Mouse (Mus musculus): ENCODE results near the gene 4933405L10Rik. TPM values are rescaled to one million over a fixed set of nuclear protein-coding genes. Genes with fewer than 3 reads are reported as not detected.

4933405L10Rik gene
- not detected for total RNA-seq (2021)

- intact Hi-C loops (cut with DNase I), result no loop called here
- DNase-seq, result peak; percentile 91
Observed at GRCm38 (mm10) chr8:105707498-105708403, at the start of gene 4933405L10Rik, which contains the start of gene Enkd1. Gene 4933405L10Rik, plus strand, starts transcription at chr8:105707655. Gene Enkd1, minus strand, starts transcription at chr8:105708210.

GRCm38 (mm10) chr8:105661167-105661566 lies 46.3 kb upstream of the 4933405L10Rik start:
- DNase-seq, result no peak
- intact Hi-C loops (cut with DNase I), result no loop called here

DNA sequence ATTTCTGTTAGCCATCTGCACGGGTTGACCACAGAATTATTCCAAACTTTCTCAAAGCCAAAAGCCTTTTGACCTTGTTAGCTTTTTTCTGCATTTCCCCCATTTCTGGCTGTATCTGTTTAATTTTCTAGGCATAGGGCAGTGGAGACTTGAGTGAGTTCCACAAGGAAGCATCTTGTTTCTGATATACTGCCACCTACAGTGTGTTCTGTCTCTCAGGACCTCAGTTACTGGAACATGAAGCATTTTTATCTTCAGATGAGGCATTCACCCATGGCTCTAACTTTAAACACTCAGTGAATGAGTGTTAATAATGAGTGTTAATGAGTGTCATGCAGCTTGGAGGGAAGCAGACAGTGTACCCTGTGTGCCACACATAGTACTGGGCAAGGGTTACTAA lies 29.6 kb upstream of the 4933405L10Rik start:
- intact Hi-C loops (cut with DNase I), result no loop called here
- no peak for DNase-seq

DNA sequence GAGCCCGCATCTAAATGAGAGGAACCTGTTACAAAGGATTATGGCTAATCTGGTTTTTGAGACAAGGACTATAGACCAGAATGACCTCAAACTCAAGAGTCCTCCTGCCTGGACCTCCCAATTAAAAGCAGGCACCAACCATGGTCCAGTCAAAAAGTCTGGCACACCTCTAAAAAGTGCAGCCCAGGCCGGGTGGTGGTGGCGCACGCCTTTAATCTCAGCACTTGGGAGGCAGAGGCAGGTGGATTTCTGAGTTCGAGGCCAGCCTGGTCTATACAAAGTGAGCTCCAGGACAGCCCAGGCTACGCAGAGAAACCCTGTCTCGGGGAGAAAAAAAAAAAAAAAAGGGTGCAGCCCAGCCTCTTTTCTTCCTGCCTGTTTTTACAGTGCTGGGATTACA lies 22.1 kb upstream of the 4933405L10Rik start:
- DNase-seq, result no peak
- intact Hi-C loops (cut with DNase I), result loop anchor here (5.0 kb wide), 1 partner anchor 33 kb away; no protein-coding TSS in a partner anchor

DNA sequence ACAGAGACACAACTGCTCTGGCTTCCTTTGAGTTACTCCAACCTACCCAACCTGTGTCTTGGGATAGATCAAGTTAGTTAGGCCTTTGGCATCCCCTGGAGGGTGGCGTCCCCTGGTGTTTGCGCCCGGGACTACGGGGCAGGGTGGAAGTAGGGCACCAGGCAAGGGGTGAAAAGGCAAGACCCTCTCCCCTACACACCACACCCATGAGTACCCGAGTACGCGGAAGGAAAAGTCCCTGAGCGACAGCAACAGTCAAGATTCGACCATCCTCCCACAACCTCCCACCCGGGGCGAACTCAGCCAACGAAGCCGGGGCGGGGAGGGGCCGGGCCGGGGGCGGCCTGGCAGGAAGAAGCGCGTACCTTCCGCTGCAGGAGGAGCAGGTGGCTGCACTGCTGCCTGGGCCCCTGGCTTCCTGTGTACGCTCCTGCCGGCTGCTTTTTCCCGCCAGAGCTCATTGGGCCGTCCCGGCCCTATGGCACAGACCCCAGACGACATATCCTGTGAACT lies 21.6 kb upstream of the 4933405L10Rik start, which contains the start of gene Carmil2:
Carmil2 (plus strand) TSS at position 479 of the 513 bp plus-strand sequence.
- intact Hi-C loops (cut with DNase I), result loop anchor here (5.0 kb wide), 1 partner anchor 34 kb away; no protein-coding TSS in a partner anchor
- peak; percentile 62 for DNase-seq

DNA sequence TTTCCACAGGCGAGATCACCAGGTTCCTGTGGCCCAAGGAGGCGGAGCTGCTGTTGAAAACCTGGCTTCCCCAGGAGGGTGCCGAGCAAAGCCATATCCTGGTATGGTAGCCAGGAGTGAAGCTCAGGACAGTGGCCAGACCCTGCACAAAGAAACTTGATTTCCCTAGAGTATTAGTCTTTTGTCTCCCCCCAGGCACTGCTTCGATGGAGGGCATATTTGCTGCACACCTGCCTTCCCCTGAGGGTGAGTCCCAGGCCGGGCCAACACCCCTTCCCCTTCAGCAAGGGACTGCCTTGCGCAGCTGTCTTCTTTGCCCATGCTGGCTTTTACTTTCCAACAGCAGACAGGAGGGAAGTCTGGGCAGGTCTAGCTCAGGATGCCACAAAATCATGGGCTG lies 20.9 kb upstream of the 4933405L10Rik start:
- DNase-seq, result no peak
- intact Hi-C loops (cut with DNase I), result loop anchor here (5.0 kb wide), 1 partner anchor 34 kb away; no protein-coding TSS in a partner anchor

DNA sequence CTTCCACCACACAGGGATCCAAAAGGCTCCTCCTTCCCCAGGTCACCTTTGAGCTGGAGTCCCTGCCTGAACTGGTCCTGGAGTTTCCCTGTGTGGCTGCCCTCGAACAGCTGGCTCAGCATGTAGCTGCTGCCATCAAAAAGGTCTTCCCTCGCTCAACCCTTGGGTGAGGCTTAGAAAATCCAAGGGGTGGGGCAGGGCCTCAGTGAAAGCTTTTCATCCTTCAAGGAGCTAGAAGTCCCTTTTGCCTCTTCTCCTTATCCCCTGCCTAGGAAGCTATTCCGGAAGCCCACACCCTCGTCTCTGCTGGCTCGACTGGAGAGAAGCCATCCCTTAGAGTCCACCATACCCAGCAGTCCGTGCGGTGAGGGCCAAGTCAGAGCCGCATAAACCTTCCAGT lies 19.9 kb upstream of the 4933405L10Rik start:
- no peak for DNase-seq
- intact Hi-C loops (cut with DNase I), result loop anchor here (5.0 kb wide), 1 partner anchor 35 kb away; no protein-coding TSS in a partner anchor

GRCm38 (mm10) chr8:105688242-105688752 lies 19.2 kb upstream of the 4933405L10Rik start:
- intact Hi-C loops (cut with DNase I), result loop anchor here (5.0 kb wide), 1 partner anchor 36 kb away; no protein-coding TSS in a partner anchor
- DNase-seq, result no peak

- no peak for DNase-seq
- intact Hi-C loops (cut with DNase I), result loop anchor here (5.0 kb wide), 1 partner anchor 37 kb away; no protein-coding TSS in a partner anchor
Observed at GRCm38 (mm10) chr8:105689256-105689982, 18.0 kb upstream of the 4933405L10Rik start.

- intact Hi-C loops (cut with DNase I), result loop anchor here (5.0 kb wide), 1 partner anchor 38 kb away; no protein-coding TSS in a partner anchor
- DNase-seq, result no peak
Observed at GRCm38 (mm10) chr8:105689983-105690360, 17.5 kb upstream of the 4933405L10Rik start.

GRCm38 (mm10) chr8:105690978-105691377 lies 16.5 kb upstream of the 4933405L10Rik start:
- intact Hi-C loops (cut with DNase I), result no loop called here
- DNase-seq, result no peak

DNA sequence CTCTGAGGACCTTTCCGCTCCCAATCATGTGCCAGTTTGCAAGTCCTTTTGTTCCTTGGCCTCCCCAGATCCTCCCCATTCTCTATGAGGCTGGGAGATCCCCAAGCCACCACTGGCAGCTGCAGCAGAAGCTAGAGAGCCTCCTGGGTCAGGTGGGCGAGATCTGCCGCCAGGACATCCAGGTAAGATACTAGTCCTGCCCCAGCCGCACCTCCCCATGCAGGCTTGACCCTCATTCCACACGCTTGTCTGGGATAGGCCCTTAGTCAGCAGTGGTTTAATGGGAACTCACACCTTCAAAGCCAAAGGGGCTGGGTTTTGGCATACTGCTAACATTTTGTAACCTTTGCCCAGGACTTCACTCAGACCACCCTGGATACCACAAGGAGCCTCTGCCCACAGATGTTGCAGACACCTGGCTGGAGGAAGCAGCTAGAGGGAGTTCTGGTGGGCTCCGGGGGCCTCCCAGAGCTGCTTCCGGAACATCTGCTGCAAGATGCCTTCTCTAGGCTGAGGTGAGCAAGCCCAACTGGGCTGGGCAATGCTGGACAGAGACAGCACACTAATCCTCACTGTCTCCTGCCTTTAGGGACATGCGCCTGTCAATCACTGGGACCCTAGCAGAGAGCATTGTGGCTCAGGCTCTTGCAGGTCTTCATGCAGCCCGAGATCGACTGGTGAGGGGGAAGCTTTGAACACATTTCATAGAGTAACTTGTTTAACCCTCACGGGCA lies 14.8 kb upstream of the 4933405L10Rik start:
- intact Hi-C loops (cut with DNase I), result no loop called here
- DNase-seq, result no peak

GRCm38 (mm10) chr8:105693648-105694047 lies 13.8 kb upstream of the 4933405L10Rik start:
- peak; percentile 89 for DNase-seq
- intact Hi-C loops (cut with DNase I), result no loop called here

GRCm38 (mm10) chr8:105694051-105694799 lies 13.2 kb upstream of the 4933405L10Rik start:
- DNase-seq, result peak; percentile 89
- intact Hi-C loops (cut with DNase I), result no loop called here

DNA sequence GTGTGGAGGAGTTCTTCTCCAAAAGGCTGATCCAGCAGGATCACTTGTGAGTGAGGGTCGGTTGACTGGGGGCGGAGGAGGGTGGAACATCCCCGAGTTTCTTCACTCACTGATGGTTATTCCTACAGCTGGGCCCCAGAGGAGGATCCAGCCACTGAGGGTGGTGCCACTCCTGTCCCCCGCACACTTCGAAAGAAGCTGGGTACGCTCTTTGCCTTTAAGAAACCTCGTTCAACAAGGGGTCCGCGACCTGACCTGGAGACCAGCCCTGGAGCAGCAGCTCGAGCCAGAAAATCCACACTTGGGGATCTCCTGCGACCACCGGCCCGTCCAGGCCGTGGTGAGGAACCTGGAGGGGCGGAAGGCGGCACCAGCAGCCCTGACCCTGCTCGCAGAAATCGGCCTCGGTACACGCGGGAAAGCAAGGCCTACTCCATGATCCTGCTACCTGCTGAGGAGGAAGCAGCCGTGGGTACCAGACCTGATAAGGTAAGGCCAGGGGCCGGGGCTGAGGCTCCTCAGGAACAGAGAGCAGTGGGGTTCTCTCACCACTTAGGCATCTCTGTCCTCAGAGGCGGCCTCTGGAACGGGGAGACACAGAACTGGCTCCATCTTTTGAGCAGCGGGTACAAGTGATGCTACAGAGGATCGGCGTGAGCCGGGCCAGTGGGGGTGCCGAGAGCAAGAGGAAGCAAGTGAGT lies 12.2 kb upstream of the 4933405L10Rik start:
- DNase-seq, result no peak
- intact Hi-C loops (cut with DNase I), result no loop called here

DNA sequence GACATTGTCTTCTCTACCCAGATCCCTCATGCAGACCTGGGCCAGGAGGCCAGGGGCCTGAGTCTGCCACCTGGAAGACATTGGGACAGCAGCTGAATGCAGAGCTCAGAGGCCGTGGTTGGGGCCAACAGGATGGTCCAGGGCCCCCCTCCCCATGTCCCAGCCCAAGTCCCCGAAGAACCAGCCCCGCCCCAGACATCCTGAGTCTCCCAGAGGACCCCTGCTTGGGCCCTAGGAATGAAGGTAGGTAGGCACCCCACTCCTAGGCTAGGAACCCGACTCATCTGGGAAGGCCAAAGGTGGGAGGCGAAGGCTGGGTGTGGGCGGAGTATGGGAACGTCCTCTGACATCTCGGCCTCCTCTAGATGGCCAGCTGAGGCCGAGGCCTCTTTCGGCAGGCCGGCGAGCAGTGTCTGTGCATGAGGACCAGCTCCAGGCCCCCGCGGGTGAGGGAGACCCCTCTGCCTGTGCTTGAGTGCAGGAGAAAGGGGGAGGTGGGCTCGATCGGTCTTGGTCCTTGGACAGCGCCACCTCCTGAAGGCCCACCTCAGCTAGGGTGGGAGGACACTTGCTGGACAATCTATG lies 10.2 kb upstream of the 4933405L10Rik start:
- no peak for DNase-seq
- intact Hi-C loops (cut with DNase I), result no loop called here

- intact Hi-C loops (cut with DNase I), result no loop called here
- DNase-seq, result peak; percentile 51
Observed at GRCm38 (mm10) chr8:105698734-105699133, 8.7 kb upstream of the 4933405L10Rik start.

DNA sequence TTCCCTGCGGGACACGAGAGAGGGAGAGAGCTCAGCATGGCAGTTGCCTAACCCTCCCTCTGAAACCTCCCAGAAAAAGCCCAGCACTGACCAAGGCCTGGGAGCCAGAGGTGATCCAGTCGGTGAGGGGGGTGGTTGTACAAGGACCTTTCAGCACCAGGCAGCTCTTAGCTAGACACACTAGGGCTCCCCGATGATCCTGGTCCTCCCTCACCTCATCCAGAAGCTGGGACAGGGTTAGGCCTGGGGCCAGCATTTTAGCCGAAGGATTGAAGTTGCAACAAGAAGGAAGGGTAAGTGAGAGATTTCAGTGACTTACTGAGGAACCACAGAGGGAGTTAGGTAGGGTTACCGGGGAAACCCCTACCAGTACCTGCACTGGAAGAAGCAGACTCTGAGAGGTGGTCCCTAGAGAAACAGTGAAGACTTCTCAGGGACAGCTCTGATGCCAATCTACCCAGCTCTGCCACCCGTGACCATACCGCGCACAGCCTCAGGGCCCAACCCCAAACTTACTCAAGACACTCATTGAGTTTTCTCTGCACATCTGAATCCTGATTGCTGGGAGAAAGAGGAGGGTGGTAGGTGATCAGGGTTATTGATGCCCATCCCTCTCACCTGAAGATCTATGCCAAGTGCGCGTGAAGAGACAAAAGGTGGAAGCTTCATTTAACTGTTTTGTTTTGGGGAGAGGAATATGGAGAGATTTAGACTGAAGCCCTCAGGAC lies 7.8 kb upstream of the 4933405L10Rik start:
- intact Hi-C loops (cut with DNase I), result no loop called here
- DNase-seq, result no peak

All from left cerebral cortex, postnatal 4 days (tissue).